Mouse (Mus musculus) midbrain, embryonic 13.5 days (tissue): ENCODE data around the gene Neil1. TPM values are rescaled to one million over a fixed set of nuclear protein-coding genes. Genes with fewer than 3 reads are reported as not detected.

Experiments used
- ATAC-seq: fragments of 200-750 bp; cut with Nextera tagmentation; 2 replicates; pipeline ENCODE4 v1.8.0; 2017; ENCODE audit warnings: mild to moderate bottlenecking, moderate TSS enrichment, moderate library complexity
- H3K27ac ChIP-seq: fragments of 300-500 bp; sonication (generic); 2 replicates; pipeline ENCODE4 v1.5.1; 2015; ENCODE audit warnings: inconsistent platforms, mild to moderate bottlenecking, moderate library complexity
- H3K27me3 ChIP-seq: fragments of 300-500 bp; sonication (generic); 2 replicates; pipeline ENCODE4 v1.6.1; 2015; ENCODE audit warnings: mild to moderate bottlenecking, inconsistent platforms
- H3K36me3 ChIP-seq: fragments of 300-500 bp; sonication (generic); 2 replicates; pipeline ENCODE4 v1.6.1; 2015; ENCODE audit warnings: mild to moderate bottlenecking, inconsistent platforms
- H3K4me1 ChIP-seq: fragments of 300-500 bp; sonication (generic); replicated peaks from 2 replicates; pipeline ENCODE4 v1.6.1; 2015; ENCODE audit warnings: inconsistent platforms
- H3K4me2 ChIP-seq: fragments of 300-500 bp; sonication (generic); replicated peaks from 2 replicates; pipeline ENCODE4 v1.6.1; 2015; ENCODE audit warnings: moderate library complexity, mild to moderate bottlenecking, inconsistent platforms
- H3K4me3 ChIP-seq: fragments of 300-500 bp; sonication (generic); replicated peaks from 2 replicates; pipeline ENCODE4 v1.5.1; 2015; ENCODE audit warnings: mild to moderate bottlenecking, inconsistent platforms
- H3K9ac ChIP-seq: fragments of 300-500 bp; sonication (generic); replicated peaks from 2 replicates; pipeline ENCODE4 v1.6.1; 2015; ENCODE audit warnings: mild to moderate bottlenecking, inconsistent platforms
- H3K9me3 ChIP-seq: fragments of 300-500 bp; sonication (generic); 2 replicates; pipeline ENCODE4 v1.6.1; 2016; ENCODE audit warnings: mild to moderate bottlenecking, inconsistent platforms
- WGBS: fragments of 180-500 bp; shearing (Covaris S2); methylation state at CpG from one replicate; pipeline ENCODE4 v1.1.7; 2015; 5-methylcytosine and 5-hydroxymethylcytosine counted together
- polyA plus RNA-seq: library from polyadenylated mRNA; unstranded; fragments of >200 nt; fragmentation: Nextera tagmentation; extraction: Ambion mirVana; gene quantifications from 2 replicates; pipeline ENCODE4 v1.2.1, GENCODE M21; 2015

Neil1 gene
- polyA plus RNA-seq = 10.4 TPM in 2 replicates

GRCm38 (mm10) chr9:57148144-57148878 is at the start of gene Neil1:
Gene Neil1, minus strand, starts transcription at chr9:57148305.
- H3K9me3 ChIP-seq = no peaks in the 10 kb centered on the region
- 0 out of 2 replicates have a peak, but pooled peaks cover 2% of the 10 kb centered on the region for H3K27me3 ChIP-seq
- peak within 1 kb of the TSS; percentile 81 for H3K4me2 ChIP-seq
- ATAC-seq = peak; percentile 95
- under 1% methylated on average over 27 of the region's 27 CpGs for WGBS
- peaks cover 15% of the 10 kb centered on the region for H3K36me3 ChIP-seq
- H3K9ac ChIP-seq = peak within 1 kb of the TSS; percentile 76
- peak within 1 kb of the TSS; percentile 57 for H3K4me3 ChIP-seq
- peak within 1 kb of the TSS; percentile 92 for H3K27ac ChIP-seq
- H3K4me1 ChIP-seq = peaks cover 22% of the 10 kb centered on the region

- Histone ChIP-seq H3K4me3 (no peak overlapping the region), H3K4me2 (no peak overlapping the region), H3K27me3 (no peaks in the 10 kb centered on the region), H3K27ac (no peak overlapping the region), H3K9ac (no peak overlapping the region), H3K36me3 (no peaks in the 10 kb centered on the region), H3K9me3 (no peaks in the 10 kb centered on the region), H3K4me1 (no peaks in the 10 kb centered on the region)
- WGBS = 75% methylated on average over 8 of the region's 8 CpGs
- no peak for ATAC-seq
Observed at GRCm38 (mm10) chr9:57197414-57197813, 49.3 kb upstream of the Neil1 start.

GRCm38 (mm10) chr9:57196708-57197107 is 48.6 kb upstream of the Neil1 start:
- Histone ChIP-seq H3K27ac (no peak overlapping the region), H3K4me1 (no peaks in the 10 kb centered on the region), H3K4me3 (no peak overlapping the region), H3K4me2 (no peak overlapping the region), H3K9me3 (no peaks in the 10 kb centered on the region), H3K36me3 (no peaks in the 10 kb centered on the region), H3K9ac (no peak overlapping the region), H3K27me3 (no peaks in the 10 kb centered on the region)
- no peak for ATAC-seq
- 84% methylated on average over 3 of the region's 3 CpGs for WGBS

GRCm38 (mm10) chr9:57168411-57168810 is 20.3 kb upstream of the Neil1 start:
- 83% methylated on average over 5 of the region's 5 CpGs for WGBS
- Histone ChIP-seq H3K4me1 (no peaks in the 10 kb centered on the region), H3K27ac (no peak overlapping the region)

GRCm38 (mm10) chr9:57166173-57166572 is 18.1 kb upstream of the Neil1 start:
- Histone ChIP-seq H3K36me3 (no peaks in the 10 kb centered on the region), H3K27me3 (0 out of 2 replicates have a peak, but pooled peaks cover 3% of the 10 kb centered on the region), H3K4me2 (no peak overlapping the region), H3K4me1 (no peaks in the 10 kb centered on the region), H3K4me3 (no peak overlapping the region), H3K9ac (no peak overlapping the region), H3K27ac (no peak overlapping the region), H3K9me3 (no peaks in the 10 kb centered on the region)
- no peak for ATAC-seq
- 87% methylated on average over 2 of the region's 2 CpGs for WGBS

More at GRCm38 (mm10) chr9:57168411-57168810, 20.3 kb upstream of the Neil1 start:
- H3K9me3 ChIP-seq = no peaks in the 10 kb centered on the region
- H3K36me3 ChIP-seq = no peaks in the 10 kb centered on the region
- no peak overlapping the region for H3K9ac ChIP-seq
- H3K27me3 ChIP-seq = no peaks in the 10 kb centered on the region
- no peak overlapping the region for H3K4me2 ChIP-seq
- H3K4me3 ChIP-seq = no peak overlapping the region
- no peak for ATAC-seq

- 46% methylated on average over 2 of the region's 2 CpGs for WGBS
- Histone ChIP-seq H3K4me1 (peaks cover 5% of the 10 kb centered on the region; the same call in 1 of the 2 replicates), H3K36me3 (no peaks in the 10 kb centered on the region), H3K9me3 (no peaks in the 10 kb centered on the region), H3K27ac (no peak overlapping the region), H3K9ac (no peak overlapping the region), H3K4me3 (no peak overlapping the region), H3K4me2 (no peak overlapping the region), H3K27me3 (0 out of 2 replicates have a peak, but pooled peaks cover 5% of the 10 kb centered on the region)
- ATAC-seq = no peak
Observed at GRCm38 (mm10) chr9:57163137-57163536, 15.0 kb upstream of the Neil1 start.

- no peak overlapping the region for H3K27ac ChIP-seq
- H3K27me3 ChIP-seq = 0 out of 2 replicates have a peak, but pooled peaks cover 5% of the 10 kb centered on the region
- no peaks in the 10 kb centered on the region for H3K9me3 ChIP-seq
- H3K36me3 ChIP-seq = no peaks in the 10 kb centered on the region
- WGBS = 18% methylated on average over 3 of the region's 3 CpGs
- no peak for ATAC-seq
- H3K4me1 ChIP-seq = peaks cover 7% of the 10 kb centered on the region
- H3K4me3 ChIP-seq = no peak overlapping the region
- no peak overlapping the region for H3K9ac ChIP-seq
- no peak overlapping the region for H3K4me2 ChIP-seq
Observed at GRCm38 (mm10) chr9:57162496-57162895, 14.4 kb upstream of the Neil1 start.

GRCm38 (mm10) chr9:57158506-57158905 is 10.4 kb upstream of the Neil1 start:
- Histone ChIP-seq H3K4me2 (peak overlapping the region; percentile 93), H3K27ac (peak overlapping the region; percentile 44; the same call in 1 of the 2 replicates), H3K9me3 (no peaks in the 10 kb centered on the region), H3K4me1 (peaks cover 27% of the 10 kb centered on the region), H3K36me3 (peaks cover 23% of the 10 kb centered on the region), H3K4me3 (peak overlapping the region; percentile 89), H3K27me3 (0 out of 2 replicates have a peak, but pooled peaks cover 5% of the 10 kb centered on the region), H3K9ac (peak overlapping the region; percentile 86)
- WGBS = 38% methylated on average over 11 of the region's 11 CpGs
- ATAC-seq = peak; percentile 35

- 0 out of 2 replicates have a peak, but pooled peaks cover 5% of the 10 kb centered on the region for H3K27me3 ChIP-seq
- peak within 1 kb of the TSS; percentile 86 for H3K9ac ChIP-seq
- peak; percentile 89 for ATAC-seq
- peaks cover 27% of the 10 kb centered on the region for H3K4me1 ChIP-seq
- H3K4me3 ChIP-seq = peak within 1 kb of the TSS; percentile 89
- peak within 1 kb of the TSS; percentile 72 for H3K27ac ChIP-seq
- WGBS = under 1% methylated on average over 24 of the region's 24 CpGs
- peak within 1 kb of the TSS; percentile 93 for H3K4me2 ChIP-seq
- H3K36me3 ChIP-seq = peaks cover 23% of the 10 kb centered on the region
- H3K9me3 ChIP-seq = no peaks in the 10 kb centered on the region
Observed at GRCm38 (mm10) chr9:57158013-57158470, 9.9 kb upstream of the Neil1 start, which contains the start of gene Commd4. Gene Commd4, minus strand, starts transcription at chr9:57158331.

GRCm38 (mm10) chr9:57157499-57157898 is 9.4 kb upstream of the Neil1 start:
- Histone ChIP-seq H3K4me3 (peak overlapping the region; percentile 89), H3K27me3 (0 out of 2 replicates have a peak, but pooled peaks cover 5% of the 10 kb centered on the region), H3K4me1 (peaks cover 27% of the 10 kb centered on the region), H3K9me3 (no peaks in the 10 kb centered on the region), H3K27ac (peak overlapping the region; percentile 72), H3K4me2 (peak overlapping the region; percentile 93), H3K36me3 (peaks cover 23% of the 10 kb centered on the region), H3K9ac (peak overlapping the region; percentile 86)
- 0 out of 2 replicates have a peak, but pooled peaks have one; percentile 5 for ATAC-seq
- 35% methylated on average over 13 of the region's 13 CpGs for WGBS

GRCm38 (mm10) chr9:57156823-57157222 is 8.7 kb upstream of the Neil1 start:
- H3K27me3 ChIP-seq = 0 out of 2 replicates have a peak, but pooled peaks cover 5% of the 10 kb centered on the region
- peak overlapping the region; percentile 93 for H3K4me2 ChIP-seq
- no peak for ATAC-seq
- H3K27ac ChIP-seq = no peak overlapping the region
- H3K4me3 ChIP-seq = peak overlapping the region; percentile 89
- WGBS = 85% methylated on average over 8 of the region's 8 CpGs
- peaks cover 23% of the 10 kb centered on the region for H3K36me3 ChIP-seq
- H3K9me3 ChIP-seq = no peaks in the 10 kb centered on the region
- peaks cover 27% of the 10 kb centered on the region for H3K4me1 ChIP-seq
- H3K9ac ChIP-seq = peak overlapping the region; percentile 86; the same call in 1 of the 2 replicates

- H3K9ac ChIP-seq = 0 out of 2 replicates have a peak overlapping the region, but pooled peaks have one; percentile 86
- WGBS = 93% methylated on average over 7 of the region's 7 CpGs
- H3K4me2 ChIP-seq = peak overlapping the region; percentile 93; the same call in 1 of the 2 replicates
- H3K27ac ChIP-seq = no peak overlapping the region
- ATAC-seq = no peak
- 0 out of 2 replicates have a peak overlapping the region, but pooled peaks have one; percentile 89 for H3K4me3 ChIP-seq
- H3K4me1 ChIP-seq = peaks cover 27% of the 10 kb centered on the region
- H3K27me3 ChIP-seq = 0 out of 2 replicates have a peak, but pooled peaks cover 5% of the 10 kb centered on the region
- no peaks in the 10 kb centered on the region for H3K9me3 ChIP-seq
- peaks cover 23% of the 10 kb centered on the region for H3K36me3 ChIP-seq
Observed at GRCm38 (mm10) chr9:57156383-57156782, 8.3 kb upstream of the Neil1 start.
